Mouse (Mus musculus): ENCODE data around the gene Ssbp2. TPM values are rescaled to one million over a fixed set of nuclear protein-coding genes. Genes with fewer than 3 reads are reported as not detected.

Ssbp2 gene
- polyA plus RNA-seq, 1 experiment from 2014 or later, result 77.7 TPM

GRCm38 (mm10) chr13:91465002-91465715 is 5.1 kb downstream of the Ssbp2 start:
- ATAC-seq (replicated peaks; ENCODE audit: low FRiP score, low read depth) (no peak), DNase-seq (ENCODE audit: low spot score) (no peak)
- H3K27me3 ChIP-seq (ENCODE audit: insufficient read depth, low read length), result no peaks in the 10 kb centered on the region
- 78% methylated on average over 8 of the region's 8 CpGs for WGBS
- no peak for TF ChIP-seq CTCF (IDR thresholded peaks at IDR 0.05; ENCODE audit: low read depth)
- peaks cover 3% of the 10 kb centered on the region; the same call in 1 of the 2 replicates for H3K4me1 ChIP-seq (replicated peaks; ENCODE audit: insufficient read depth, low read length)
- no peaks in the 10 kb centered on the region for H3K36me3 ChIP-seq (ENCODE audit: insufficient read depth, low read length)
- H3K9me3 ChIP-seq (replicated peaks; ENCODE audit: low read length), result no peaks in the 10 kb centered on the region
- no peak overlapping the region for H3K4me2 ChIP-seq (ENCODE audit: low read length)
- no peak overlapping the region for H3K4me3 ChIP-seq (replicated peaks; ENCODE audit: low read depth, low read length)
- H3K27ac ChIP-seq, result no peak overlapping the region
- no peak overlapping the region for H3K9ac ChIP-seq (ENCODE audit: low read depth, low read length)

GRCm38 (mm10) chr13:91471566-91471965 is 11.5 kb downstream of the Ssbp2 start:
- no peak for TF ChIP-seq CTCF (IDR thresholded peaks at IDR 0.05; ENCODE audit: low read depth)
- H3K4me3 ChIP-seq (replicated peaks; ENCODE audit: low read depth, low read length), result no peak overlapping the region
- H3K9me3 ChIP-seq (replicated peaks; ENCODE audit: low read length), result no peaks in the 10 kb centered on the region
- H3K4me1 ChIP-seq (replicated peaks; ENCODE audit: insufficient read depth, low read length), result no peaks in the 10 kb centered on the region; the same call in 1 of the 2 replicates
- H3K27ac ChIP-seq, result no peak overlapping the region
- no peak overlapping the region for H3K9ac ChIP-seq (ENCODE audit: low read depth, low read length)
- 65% methylated on average over 2 of the region's 2 CpGs for WGBS
- H3K27me3 ChIP-seq (ENCODE audit: insufficient read depth, low read length), result no peaks in the 10 kb centered on the region
- ATAC-seq (replicated peaks; ENCODE audit: low FRiP score, low read depth) (no peak), DNase-seq (ENCODE audit: low spot score) (no peak)
- no peak overlapping the region for H3K4me2 ChIP-seq (ENCODE audit: low read length)
- H3K36me3 ChIP-seq (ENCODE audit: insufficient read depth, low read length), result no peaks in the 10 kb centered on the region

GRCm38 (mm10) chr13:91471980-91472379 is 11.9 kb downstream of the Ssbp2 start:
- no peaks in the 10 kb centered on the region for H3K9me3 ChIP-seq (replicated peaks; ENCODE audit: low read length)
- no peak overlapping the region for H3K9ac ChIP-seq (ENCODE audit: low read depth, low read length)
- no peak overlapping the region for H3K27ac ChIP-seq
- no peaks in the 10 kb centered on the region for H3K36me3 ChIP-seq (ENCODE audit: insufficient read depth, low read length)
- H3K27me3 ChIP-seq (ENCODE audit: insufficient read depth, low read length), result no peaks in the 10 kb centered on the region
- no peak for DNase-seq (ENCODE audit: low spot score)
- 95% methylated on average over 2 of the region's 2 CpGs for WGBS
- no peak for ATAC-seq (replicated peaks; ENCODE audit: low FRiP score, low read depth)
- TF ChIP-seq CTCF (IDR thresholded peaks at IDR 0.05; ENCODE audit: low read depth), result no peak
- no peak overlapping the region for H3K4me2 ChIP-seq (ENCODE audit: low read length)
- no peaks in the 10 kb centered on the region; the same call in 1 of the 2 replicates for H3K4me1 ChIP-seq (replicated peaks; ENCODE audit: insufficient read depth, low read length)
- no peak overlapping the region for H3K4me3 ChIP-seq (replicated peaks; ENCODE audit: low read depth, low read length)

GRCm38 (mm10) chr13:91473527-91473926 is 13.4 kb downstream of the Ssbp2 start:
- Histone ChIP-seq H3K9me3 (replicated peaks; ENCODE audit: low read length) (no peaks in the 10 kb centered on the region), H3K4me3 (replicated peaks; ENCODE audit: low read depth, low read length) (no peak overlapping the region), H3K9ac (ENCODE audit: low read depth, low read length) (no peak overlapping the region), H3K27ac (no peak overlapping the region), H3K4me2 (ENCODE audit: low read length) (no peak overlapping the region), H3K36me3 (ENCODE audit: insufficient read depth, low read length) (no peaks in the 10 kb centered on the region), H3K27me3 (ENCODE audit: insufficient read depth, low read length) (no peaks in the 10 kb centered on the region), H3K4me1 (replicated peaks; ENCODE audit: insufficient read depth, low read length) (no peaks in the 10 kb centered on the region; the same call in 1 of the 2 replicates)
- no peak for TF ChIP-seq CTCF (IDR thresholded peaks at IDR 0.05; ENCODE audit: low read depth)
- WGBS, result 66% methylated on average over 6 of the region's 6 CpGs
- no peak for ATAC-seq (replicated peaks; ENCODE audit: low FRiP score, low read depth)
- DNase-seq (ENCODE audit: low spot score), result no peak

GRCm38 (mm10) chr13:91474027-91474426 is 13.9 kb downstream of the Ssbp2 start:
- Histone ChIP-seq H3K4me3 (replicated peaks; ENCODE audit: low read depth, low read length) (no peak overlapping the region), H3K9me3 (replicated peaks; ENCODE audit: low read length) (no peaks in the 10 kb centered on the region), H3K4me1 (replicated peaks; ENCODE audit: insufficient read depth, low read length) (no peaks in the 10 kb centered on the region; the same call in 1 of the 2 replicates), H3K4me2 (ENCODE audit: low read length) (no peak overlapping the region), H3K27me3 (ENCODE audit: insufficient read depth, low read length) (no peaks in the 10 kb centered on the region), H3K36me3 (ENCODE audit: insufficient read depth, low read length) (no peaks in the 10 kb centered on the region), H3K27ac (no peak overlapping the region), H3K9ac (ENCODE audit: low read depth, low read length) (no peak overlapping the region)
- 65% methylated on average over 1 of the region's 1 CpGs for WGBS
- TF ChIP-seq CTCF (IDR thresholded peaks at IDR 0.05; ENCODE audit: low read depth), result no peak
- ATAC-seq (replicated peaks; ENCODE audit: low FRiP score, low read depth), result no peak
- no peak for DNase-seq (ENCODE audit: low spot score)

- no peak overlapping the region for H3K27ac ChIP-seq
- no peak for ATAC-seq (replicated peaks; ENCODE audit: low FRiP score, low read depth)
- TF ChIP-seq CTCF (IDR thresholded peaks at IDR 0.05; ENCODE audit: low read depth), result no peak
Observed at GRCm38 (mm10) chr13:91475888-91476287, 15.8 kb downstream of the Ssbp2 start.

More at GRCm38 (mm10) chr13:91475888-91476287, 15.8 kb downstream of the Ssbp2 start:
- Histone ChIP-seq H3K4me1 (replicated peaks; ENCODE audit: insufficient read depth, low read length) (no peaks in the 10 kb centered on the region; the same call in 1 of the 2 replicates), H3K4me3 (replicated peaks; ENCODE audit: low read depth, low read length) (no peak overlapping the region), H3K9me3 (replicated peaks; ENCODE audit: low read length) (no peaks in the 10 kb centered on the region), H3K27me3 (ENCODE audit: insufficient read depth, low read length) (no peaks in the 10 kb centered on the region), H3K4me2 (ENCODE audit: low read length) (no peak overlapping the region), H3K36me3 (ENCODE audit: insufficient read depth, low read length) (no peaks in the 10 kb centered on the region), H3K9ac (ENCODE audit: low read depth, low read length) (no peak overlapping the region)
- no peak for DNase-seq (ENCODE audit: low spot score)

All from kidney, postnatal 0 days (tissue).